Mouse (Mus musculus) gastrocnemius, postnatal 25 days (tissue): ENCODE measurements around the gene Gm29735. TPM values are rescaled to one million over a fixed set of nuclear protein-coding genes. Genes with fewer than 3 reads are reported as not detected.
"Not testable (repeated sequence)": the region's sequence is repeated elsewhere in the genome, so short reads cannot be mapped to it uniquely, and the experiment has no call there.

ENCODE experiments used
- DNase-seq: peaks from one replicate; pipeline ENCODE4 v3.0.0; 2022
- total RNA-seq, 2 experiments: library from RNA; stranded (reverse); gene quantifications; 1 replicate in 1 of 2; 2 replicates in 1 of 2; pipeline ENCODE4 v1.2.3; 2021

Gene Gm29735
- total RNA-seq, 2 experiments from 2014 or later, result not detected

DNA sequence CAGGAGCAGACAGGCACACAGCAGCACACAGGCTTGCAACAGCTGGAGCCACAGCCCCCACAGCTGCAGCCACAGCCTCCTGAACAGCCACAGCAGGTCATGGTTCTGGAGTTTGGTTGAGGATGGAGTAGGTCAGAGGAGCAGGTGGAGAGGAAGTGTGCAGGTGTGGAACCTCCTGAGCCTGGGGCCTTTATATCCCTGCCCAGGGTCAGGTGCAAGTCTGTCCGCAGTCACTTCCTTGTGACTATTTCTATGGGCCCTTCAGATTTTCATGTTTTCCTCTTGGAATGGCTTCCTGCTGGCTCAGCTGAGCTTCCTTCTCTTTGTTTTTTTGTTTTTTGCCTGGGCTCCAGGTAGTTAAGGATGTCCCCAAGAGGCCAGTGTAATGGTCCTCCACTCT is 36.3 kb downstream of the Gm29735 start, which contains the start of gene Gm45618:
Gene Gm45618, minus strand, starts transcription at position 101 of the 400 bp plus-strand sequence.
- DNase-seq, result not testable (repeated sequence)

DNA sequence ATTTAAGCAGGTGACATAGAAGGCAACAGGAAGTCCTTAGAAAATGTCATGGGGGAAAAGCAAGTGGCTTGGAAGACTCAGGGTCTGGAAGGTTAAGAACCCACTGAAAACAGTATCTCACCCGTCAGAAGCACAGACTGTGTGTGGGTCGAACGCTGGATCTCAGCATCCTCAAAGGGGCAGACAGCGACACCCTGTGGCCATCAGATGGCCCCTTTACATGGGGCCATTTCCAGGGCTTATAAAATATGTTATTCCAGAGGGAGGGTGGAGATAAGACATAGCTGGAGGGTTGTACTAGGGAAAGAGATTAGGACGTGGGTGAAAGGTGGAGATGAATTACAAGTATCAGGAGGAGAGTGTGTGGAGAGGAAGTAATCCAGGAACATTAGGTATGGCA is 37.3 kb downstream of the Gm29735 start:
- no peak for DNase-seq

Other genes with a start within 250 kb of the Gm29735 start
- gene Tollip, start 238.6 kb downstream of the Gm29735 start, total RNA-seq, result 10 to 100 TPM; 26.3 to 28.5 TPM
- gene Brsk2, start 207.4 kb downstream of the Gm29735 start, total RNA-seq, result under 1 TPM; 0.11 to 0.26 TPM
- 10 to 100 TPM; 37.8 to 42.9 TPM for gene Mob2, start 96.0 kb downstream of the Gm29735 start, total RNA-seq
- 10 to 100 TPM; 16.8 to 46.3 TPM for gene Dusp8, start 61.3 kb downstream of the Gm29735 start, total RNA-seq
- gene Gm45618, start 36.4 kb downstream of the Gm29735 start, total RNA-seq, result not detected
- gene Gm39115, start 21.1 kb downstream of the Gm29735 start, total RNA-seq, result not detected
- not detected for gene Gm45337, start 12.5 kb downstream of the Gm29735 start, total RNA-seq
- gene Gm4553, start 8.6 kb upstream of the Gm29735 start, total RNA-seq, result not detected
- gene Krtap5-2, start 18.9 kb upstream of the Gm29735 start, total RNA-seq, result not detected
- not detected for gene Gm10153, start 33.3 kb upstream of the Gm29735 start, total RNA-seq
- not detected for gene Krtap5-3, start 44.3 kb upstream of the Gm29735 start, total RNA-seq
- gene Gm7579, start 54.7 kb upstream of the Gm29735 start, total RNA-seq, result not detected
- gene Krtap5-5, start 72.9 kb upstream of the Gm29735 start, total RNA-seq, result not detected
- gene Gm40460, start 84.0 kb upstream of the Gm29735 start, total RNA-seq, result not detected
- gene Gm2431, start 101.2 kb upstream of the Gm29735 start, total RNA-seq, result not detected
- not detected for gene Gm4559, start 117.2 kb upstream of the Gm29735 start, total RNA-seq
- gene Krtap5-1, start 140.0 kb upstream of the Gm29735 start, total RNA-seq, result not detected
- gene Krtap5-4, start 146.4 kb upstream of the Gm29735 start, total RNA-seq, result not detected
- 1 to 10 TPM; 3.3 to 4.2 TPM for gene Ifitm10, start 216.6 kb upstream of the Gm29735 start, total RNA-seq
- 1 to 10 TPM; 4.0 to 5.6 TPM for gene Gm49369, start 225.6 kb upstream of the Gm29735 start, total RNA-seq
- 100 to 1,000 TPM; 317 to 434 TPM for gene Ctsd, start 230.9 kb upstream of the Gm29735 start, total RNA-seq